Mouse (Mus musculus) splenic B cell, adult 2 months (primary cell): ENCODE results near the gene Gm21834.

ENCODE experiments used
- DNase-seq: peaks from one replicate; pipeline ENCODE4 v3.0.0-alpha.2; 2011; ENCODE audit warnings: low read depth, low spot score
- H3K27me3 ChIP-seq: 2 replicates; pipeline ENCODE4 v1.6.1; 2012; ENCODE audit warnings: mild to moderate bottlenecking, low read length, moderate library complexity, mixed read lengths; ENCODE audit not compliant: control insufficient read depth, poor library complexity, insufficient read depth, severe bottlenecking
- H3K36me3 ChIP-seq: 2 replicates; pipeline ENCODE4 v1.6.1; 2012; ENCODE audit warnings: mild to moderate bottlenecking, low read length, moderate library complexity, mixed read lengths; ENCODE audit not compliant: control insufficient read depth, poor library complexity, insufficient read depth, severe bottlenecking

Gm21834 gene

DNA sequence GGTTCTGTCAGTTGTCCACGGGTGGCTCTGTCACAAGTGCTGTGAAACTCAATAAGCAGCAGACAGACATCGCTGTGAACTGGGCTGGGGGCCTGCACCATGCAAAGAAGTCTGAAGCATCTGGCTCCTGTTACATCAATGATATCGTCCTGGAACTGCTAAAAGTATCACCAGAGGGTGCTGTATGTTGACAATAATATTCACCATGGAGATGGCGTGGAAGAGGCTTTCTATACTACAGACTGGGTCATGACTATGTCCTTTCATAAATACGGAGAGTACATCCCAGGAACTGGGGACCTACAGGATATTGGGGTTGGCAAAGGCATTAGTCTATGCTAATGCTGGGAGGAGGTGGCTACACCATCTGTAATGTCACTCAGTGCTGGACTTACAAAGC, at the start of gene Gm21834:
Gene Gm21834, minus strand, starts transcription at position 101 of the 400 bp plus-strand sequence.
- DNase-seq: no peak
- no peaks in the 10 kb centered on the region for H3K27me3 ChIP-seq
- H3K36me3 ChIP-seq: no peaks in the 10 kb centered on the region

DNA sequence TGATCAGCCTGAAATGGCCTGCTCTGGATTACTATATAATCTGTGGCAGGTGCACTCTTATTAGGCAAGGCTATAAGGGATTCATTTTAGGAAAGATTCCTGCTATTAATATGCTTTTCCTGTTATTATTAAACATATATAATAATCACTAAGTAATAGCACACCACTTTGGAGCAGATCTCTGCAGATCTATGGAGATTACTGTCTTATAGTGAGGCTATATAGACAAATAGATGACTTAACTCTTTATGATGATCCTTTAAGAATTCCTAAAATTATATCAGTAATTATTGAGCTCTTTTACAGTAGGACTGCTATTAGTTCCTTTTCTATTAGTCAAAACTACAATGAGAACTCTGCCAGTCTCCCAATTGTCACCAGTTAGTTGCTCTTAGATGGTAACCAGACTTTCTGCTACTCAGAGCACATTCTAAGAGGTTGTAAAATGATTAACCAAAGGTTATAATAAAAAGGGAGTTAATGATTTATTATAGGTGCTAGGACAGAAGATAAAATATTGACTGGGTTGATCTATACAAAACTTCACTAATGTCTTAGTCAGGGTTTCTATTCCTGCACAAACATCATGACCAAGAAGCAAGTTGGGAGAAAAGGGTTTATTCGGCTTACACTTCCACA, 46.3 kb upstream of the Gm21834 start:
- Histone ChIP-seq H3K36me3 (no peaks in the 10 kb centered on the region), H3K27me3 (no peaks in the 10 kb centered on the region)
- DNase-seq: no peak

GRCm38 (mm10) chr17:57770904-57771303, 28.9 kb upstream of the Gm21834 start:
- H3K27me3 ChIP-seq: no peaks in the 10 kb centered on the region
- H3K36me3 ChIP-seq: no peaks in the 10 kb centered on the region
- no peak for DNase-seq

DNA sequence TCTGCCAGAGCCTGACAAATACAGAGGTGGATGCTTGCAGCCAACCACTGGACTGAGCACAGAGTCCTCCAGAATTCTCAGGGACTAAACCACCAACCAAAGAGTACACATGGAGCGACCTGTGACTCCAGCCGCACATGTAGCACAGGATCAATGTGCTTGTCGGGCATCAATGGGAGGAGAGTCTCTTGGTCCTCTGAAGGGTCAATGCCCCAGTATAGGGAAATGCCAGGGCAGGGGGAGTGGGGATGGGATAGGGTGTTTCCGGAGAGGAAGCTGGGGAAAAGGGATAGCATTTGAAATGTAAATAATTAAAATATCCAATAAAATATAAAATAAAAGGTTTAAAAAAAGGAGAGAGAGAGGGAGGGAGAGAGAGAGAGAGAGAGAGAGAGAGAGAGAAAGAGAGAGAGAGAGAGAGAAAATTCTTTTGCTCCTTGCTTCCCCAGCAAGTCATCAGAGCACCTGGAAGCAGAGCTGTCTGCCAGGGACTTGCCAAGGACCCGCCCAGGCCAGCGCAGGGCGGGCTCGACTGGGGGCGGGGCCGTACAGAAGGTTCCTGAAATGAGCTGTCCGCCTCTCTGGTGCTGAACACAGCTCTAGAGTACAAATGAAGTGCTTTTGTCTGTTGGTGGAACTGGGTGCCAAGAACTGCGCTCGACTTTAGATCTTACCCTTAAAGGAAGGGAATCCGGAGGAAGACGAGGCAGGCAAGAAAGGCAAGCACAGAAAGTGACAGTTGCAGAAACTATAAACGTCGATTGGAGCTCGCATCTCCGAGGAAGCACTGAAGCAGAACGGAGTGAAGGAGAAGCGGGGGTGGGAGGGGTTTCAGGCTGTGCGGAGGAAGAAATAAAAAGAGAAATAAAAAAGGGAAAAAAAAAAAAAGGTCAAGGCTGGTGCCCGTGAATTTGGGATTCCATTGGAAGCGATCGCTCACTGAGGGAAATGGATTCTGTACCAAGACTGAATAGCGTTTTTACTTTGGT, 26.9 kb upstream of the Gm21834 start, which contains the start of gene Cntnap5c:
Gene Cntnap5c, plus strand, starts transcription at position 949 of the 989 bp plus-strand sequence.
- no peaks in the 10 kb centered on the region for H3K36me3 ChIP-seq
- peak; percentile 1 for DNase-seq
- no peaks in the 10 kb centered on the region for H3K27me3 ChIP-seq

DNA sequence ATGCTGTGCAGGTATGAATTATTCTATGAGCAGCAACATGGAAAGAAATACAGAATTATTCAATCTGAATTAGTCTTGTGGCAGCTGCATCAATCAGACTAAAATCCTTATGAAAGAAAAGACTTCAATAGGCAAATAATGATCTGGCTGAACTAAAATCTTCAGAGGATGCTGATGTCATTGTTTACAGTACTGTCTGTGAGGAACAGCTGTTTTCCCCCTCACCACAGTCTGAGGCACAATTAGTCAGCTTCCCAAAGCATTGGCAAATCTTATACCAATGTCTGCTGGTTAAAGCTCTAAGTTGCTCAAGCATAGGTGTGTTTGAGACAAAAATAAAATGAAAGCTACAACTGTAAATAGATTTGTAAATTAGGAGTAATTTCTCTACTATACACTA, 25.3 kb upstream of the Gm21834 start:
- H3K27me3 ChIP-seq: no peaks in the 10 kb centered on the region
- no peaks in the 10 kb centered on the region for H3K36me3 ChIP-seq
- DNase-seq: no peak

- Histone ChIP-seq H3K27me3 (no peaks in the 10 kb centered on the region), H3K36me3 (no peaks in the 10 kb centered on the region)
- no peak for DNase-seq
Measured at GRCm38 (mm10) chr17:57758033-57758432, 16.0 kb upstream of the Gm21834 start.

DNA sequence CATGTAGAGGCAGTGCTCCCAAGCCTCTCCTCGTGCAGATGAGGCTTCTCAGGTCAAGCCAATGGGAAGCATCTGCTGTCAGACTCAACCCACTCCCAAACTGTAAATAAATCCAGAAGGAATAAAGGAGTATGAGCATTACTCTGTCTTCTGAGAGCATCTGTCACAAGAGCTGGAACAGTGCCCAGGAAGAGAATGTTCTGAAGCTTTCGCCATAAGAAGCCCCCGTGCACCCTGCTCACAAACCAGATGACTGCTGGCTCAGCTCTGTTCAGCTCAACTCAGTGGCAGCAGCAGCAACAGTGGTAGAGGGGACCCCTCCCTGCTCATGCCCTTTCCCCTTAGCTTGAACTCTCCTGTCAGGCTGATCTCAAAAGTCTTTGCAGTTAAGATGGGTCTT, 47.2 kb downstream of the Gm21834 start:
- Histone ChIP-seq H3K27me3 (no peaks in the 10 kb centered on the region), H3K36me3 (no peaks in the 10 kb centered on the region)
- no peak for DNase-seq
